Mouse (Mus musculus) neural tube, embryonic 15.5 days (tissue): ENCODE results near the gene Kat5. TPM values are rescaled to one million over a fixed set of nuclear protein-coding genes. Genes with fewer than 3 reads are reported as not detected.

Experiments used
- ATAC-seq: fragments of 200-750 bp; cut with Nextera tagmentation; 2 replicates; pipeline ENCODE4 v1.8.0; 2017; ENCODE audit warnings: mild to moderate bottlenecking, moderate TSS enrichment, moderate library complexity; ENCODE audit not compliant: low FRiP score
- H3K27ac ChIP-seq: fragments of 300-500 bp; sonication (generic); replicated peaks from 2 replicates; pipeline ENCODE4 v1.5.1; 2015; ENCODE audit warnings: mild to moderate bottlenecking, inconsistent platforms
- H3K27me3 ChIP-seq: fragments of 300-500 bp; sonication (generic); replicated peaks from 2 replicates; pipeline ENCODE4 v1.6.1; 2015; ENCODE audit warnings: inconsistent platforms
- H3K36me3 ChIP-seq: fragments of 300-500 bp; sonication (generic); 2 replicates; pipeline ENCODE4 v1.6.1; 2015; ENCODE audit warnings: inconsistent platforms
- H3K4me1 ChIP-seq: fragments of 300-500 bp; sonication (generic); 2 replicates; pipeline ENCODE4 v1.6.1; 2015; ENCODE audit warnings: inconsistent platforms
- H3K4me2 ChIP-seq: fragments of 300-500 bp; sonication (generic); 2 replicates; pipeline ENCODE4 v1.6.1; 2015; ENCODE audit warnings: inconsistent platforms, mild to moderate bottlenecking, moderate library complexity
- H3K4me3 ChIP-seq: fragments of 300-500 bp; sonication (generic); replicated peaks from 2 replicates; pipeline ENCODE4 v1.5.1; 2015; ENCODE audit warnings: mild to moderate bottlenecking, inconsistent platforms
- H3K9ac ChIP-seq: fragments of 300-500 bp; sonication (generic); replicated peaks from 2 replicates; pipeline ENCODE4 v1.6.1; 2015; ENCODE audit warnings: mild to moderate bottlenecking, inconsistent platforms
- H3K9me3 ChIP-seq: fragments of 300-500 bp; sonication (generic); replicated peaks from 2 replicates; pipeline ENCODE4 v1.6.1; 2016; ENCODE audit warnings: inconsistent platforms
- WGBS: fragments of 180-500 bp; shearing (Covaris S2); methylation state at CpG from one replicate; pipeline ENCODE4 v1.1.7; 2015; ENCODE audit warnings: mixed read lengths; 5-methylcytosine and 5-hydroxymethylcytosine counted together
- polyA plus RNA-seq: library from polyadenylated mRNA; unstranded; fragments of >200 nt; fragmentation: Nextera tagmentation; extraction: Ambion mirVana; gene quantifications from 2 replicates; pipeline ENCODE4 v1.2.1, GENCODE M21; 2015

Gene Kat5
- polyA plus RNA-seq, 1 experiment from 2014 or later, result 66.2 TPM

- Histone ChIP-seq H3K9ac (no peak overlapping the region), H3K4me3 (no peak overlapping the region), H3K4me1 (no peaks in the 10 kb centered on the region), H3K4me2 (no peak overlapping the region), H3K27ac (no peak overlapping the region), H3K27me3 (peaks cover 13% of the 10 kb centered on the region; the same call in 1 of the 2 replicates), H3K36me3 (no peaks in the 10 kb centered on the region), H3K9me3 (no peaks in the 10 kb centered on the region)
- ATAC-seq, result no peak
- WGBS, result 88% methylated on average over 4 of the region's 4 CpGs
These were observed 10.0 kb upstream of the Kat5 start for GRCm38 (mm10) chr19:5620007-5620406.

GRCm38 (mm10) chr19:5614953-5615352 lies 4.9 kb upstream of the Kat5 start:
- Histone ChIP-seq H3K4me3 (no peak overlapping the region), H3K9me3 (no peaks in the 10 kb centered on the region), H3K36me3 (no peaks in the 10 kb centered on the region), H3K4me2 (no peak overlapping the region), H3K9ac (no peak overlapping the region), H3K27ac (no peak overlapping the region), H3K27me3 (peaks cover 14% of the 10 kb centered on the region; the same call in 1 of the 2 replicates), H3K4me1 (peaks cover 9% of the 10 kb centered on the region)
- 71% methylated on average over 2 of the region's 2 CpGs for WGBS
- ATAC-seq, result no peak

- Histone ChIP-seq H3K9ac (no peak overlapping the region), H3K27me3 (peaks cover 14% of the 10 kb centered on the region; the same call in 1 of the 2 replicates), H3K4me2 (no peak overlapping the region), H3K27ac (no peak overlapping the region), H3K9me3 (no peaks in the 10 kb centered on the region), H3K36me3 (peaks cover 11% of the 10 kb centered on the region), H3K4me1 (peaks cover 25% of the 10 kb centered on the region), H3K4me3 (no peak overlapping the region)
- 90% methylated on average over 3 of the region's 3 CpGs for WGBS
- ATAC-seq, result no peak
These were observed 2.9 kb upstream of the Kat5 start for GRCm38 (mm10) chr19:5612762-5613411.

- Histone ChIP-seq H3K36me3 (peaks cover 20% of the 10 kb centered on the region), H3K27me3 (peaks cover 14% of the 10 kb centered on the region; the same call in 1 of the 2 replicates), H3K9ac (no peak overlapping the region), H3K4me2 (no peak overlapping the region), H3K27ac (no peak overlapping the region), H3K4me3 (no peak overlapping the region), H3K4me1 (peaks cover 25% of the 10 kb centered on the region), H3K9me3 (no peaks in the 10 kb centered on the region)
- no peak for ATAC-seq
- 96% methylated on average over 1 of the region's 1 CpGs for WGBS
These were observed 1.9 kb upstream of the Kat5 start for GRCm38 (mm10) chr19:5611973-5612372.

- no peaks in the 10 kb centered on the region for H3K9me3 ChIP-seq
- 55% methylated on average over 10 of the region's 10 CpGs for WGBS
- ATAC-seq, result no peak
- H3K27me3 ChIP-seq, result no peaks in the 10 kb centered on the region; the same call in 1 of the 2 replicates
- peaks cover 48% of the 10 kb centered on the region for H3K36me3 ChIP-seq
- H3K4me3 ChIP-seq, result peak overlapping the region; percentile 72
- peaks cover 36% of the 10 kb centered on the region for H3K4me1 ChIP-seq
- H3K9ac ChIP-seq, result peak overlapping the region; percentile 94
- peak overlapping the region; percentile 72 for H3K4me2 ChIP-seq
- H3K27ac ChIP-seq, result peak overlapping the region; percentile 99
These were observed 878 bp downstream of the Kat5 start for GRCm38 (mm10) chr19:5609171-5609546.

GRCm38 (mm10) chr19:5608707-5609106 lies 1.3 kb downstream of the Kat5 start:
- Histone ChIP-seq H3K4me3 (peak overlapping the region; percentile 72), H3K4me2 (peak overlapping the region; percentile 72), H3K36me3 (peaks cover 52% of the 10 kb centered on the region), H3K27me3 (no peaks in the 10 kb centered on the region; the same call in 1 of the 2 replicates), H3K4me1 (peaks cover 40% of the 10 kb centered on the region), H3K27ac (peak overlapping the region; percentile 99; the same call in 1 of the 2 replicates), H3K9me3 (no peaks in the 10 kb centered on the region), H3K9ac (peak overlapping the region; percentile 94)
- no peak for ATAC-seq
- over 99% methylated on average over 13 of the region's 13 CpGs for WGBS

- no peak for ATAC-seq
- H3K9me3 ChIP-seq, result no peaks in the 10 kb centered on the region
- H3K27ac ChIP-seq, result no peak overlapping the region
- no peak overlapping the region for H3K4me3 ChIP-seq
- H3K4me2 ChIP-seq, result peak overlapping the region; percentile 72
- peaks cover 61% of the 10 kb centered on the region for H3K36me3 ChIP-seq
- peaks cover 49% of the 10 kb centered on the region for H3K4me1 ChIP-seq
- 95% methylated on average over 26 of the region's 26 CpGs for WGBS
- no peaks in the 10 kb centered on the region for H3K27me3 ChIP-seq
- no peak overlapping the region for H3K9ac ChIP-seq
These were observed 2.2 kb downstream of the Kat5 start for GRCm38 (mm10) chr19:5607705-5608410.

- H3K4me3 ChIP-seq, result no peak overlapping the region
- H3K4me1 ChIP-seq, result peaks cover 63% of the 10 kb centered on the region
- H3K36me3 ChIP-seq, result peaks cover 61% of the 10 kb centered on the region
- ATAC-seq, result no peak
- 85% methylated on average over 8 of the region's 8 CpGs for WGBS
- H3K4me2 ChIP-seq, result no peak overlapping the region
- H3K27me3 ChIP-seq, result no peaks in the 10 kb centered on the region
- no peak overlapping the region for H3K9ac ChIP-seq
- no peak overlapping the region for H3K27ac ChIP-seq
- no peaks in the 10 kb centered on the region for H3K9me3 ChIP-seq
These were observed 3.8 kb downstream of the Kat5 start for GRCm38 (mm10) chr19:5606196-5606595.

GRCm38 (mm10) chr19:5605126-5605525 lies 4.9 kb downstream of the Kat5 start:
- H3K9ac ChIP-seq, result no peak overlapping the region
- H3K36me3 ChIP-seq, result peaks cover 61% of the 10 kb centered on the region

GRCm38 (mm10) chr19:5603664-5604063 lies 6.4 kb downstream of the Kat5 start:
- no peak overlapping the region for H3K4me2 ChIP-seq
- peaks cover 58% of the 10 kb centered on the region for H3K36me3 ChIP-seq
- no peak overlapping the region for H3K4me3 ChIP-seq
- no peaks in the 10 kb centered on the region for H3K9me3 ChIP-seq
- H3K4me1 ChIP-seq, result peaks cover 48% of the 10 kb centered on the region
- no peak overlapping the region for H3K27ac ChIP-seq
- ATAC-seq, result no peak
- WGBS, result 95% methylated on average over 7 of the region's 7 CpGs
- H3K9ac ChIP-seq, result no peak overlapping the region
- H3K27me3 ChIP-seq, result no peaks in the 10 kb centered on the region

More at GRCm38 (mm10) chr19:5605126-5605525, 4.9 kb downstream of the Kat5 start:
- no peak for ATAC-seq
- H3K27me3 ChIP-seq, result no peaks in the 10 kb centered on the region
- H3K4me3 ChIP-seq, result no peak overlapping the region
- no peak overlapping the region for H3K27ac ChIP-seq
- H3K4me1 ChIP-seq, result peaks cover 56% of the 10 kb centered on the region
- H3K9me3 ChIP-seq, result no peaks in the 10 kb centered on the region
- H3K4me2 ChIP-seq, result no peak overlapping the region
- 95% methylated on average over 7 of the region's 7 CpGs for WGBS

- H3K4me3 ChIP-seq, result peak within 1 kb of the TSS; percentile 79
- H3K27me3 ChIP-seq, result no peaks in the 10 kb centered on the region
- H3K9ac ChIP-seq, result peak within 1 kb of the TSS; percentile 94
- no peaks in the 10 kb centered on the region for H3K9me3 ChIP-seq
- H3K4me1 ChIP-seq, result peaks cover 40% of the 10 kb centered on the region
- WGBS, result under 1% methylated on average over 64 of the region's 64 CpGs
- peak; percentile 92 for ATAC-seq
- peak within 1 kb of the TSS; percentile 88 for H3K4me2 ChIP-seq
- peak within 1 kb of the TSS; percentile 82 for H3K27ac ChIP-seq
- H3K36me3 ChIP-seq, result peaks cover 41% of the 10 kb centered on the region
These were observed 8.1 kb downstream of the Kat5 start, which contains the start of gene Rnaseh2c for GRCm38 (mm10) chr19:5601752-5602541. Gene Rnaseh2c, plus strand, starts transcription at chr19:5601873.
